Mouse (Mus musculus) brain, embryonic 18.5 days (tissue): ENCODE measurements around the gene Rbbp9.
"Not testable (repeated sequence)": the region's sequence is repeated elsewhere in the genome, so short reads cannot be mapped to it uniquely, and the experiment has no call there.

Experiments used
- DNase-seq: peaks from one replicate; pipeline ENCODE4 v3.0.0-alpha.2; 2012; ENCODE audit warnings: low read depth, low spot score

The Rbbp9 gene

DNA sequence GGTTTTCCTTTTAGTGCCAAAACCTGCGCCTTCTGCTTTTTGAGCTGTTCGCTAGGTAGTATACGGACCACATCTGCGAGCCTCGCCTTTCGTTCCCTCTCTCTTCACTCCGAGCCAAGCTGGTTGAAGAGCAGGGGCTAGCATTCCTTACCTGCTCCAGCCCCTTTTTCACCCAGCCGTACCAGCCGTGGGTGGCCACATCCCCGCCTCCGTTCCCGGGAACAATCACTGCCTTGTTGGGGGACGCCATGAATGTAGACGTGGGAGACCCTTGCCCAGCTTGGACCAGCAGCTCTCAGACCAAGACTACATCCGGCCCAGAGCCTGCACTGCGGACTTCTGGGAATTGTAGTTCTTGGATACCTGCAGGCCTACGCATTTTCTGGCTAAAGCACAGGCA, at the start of gene Rbbp9:
Rbbp9 (minus strand) TSS at position 341 of the 400 bp plus-strand sequence.
- DNase-seq: peak; percentile 63

GRCm38 (mm10) chr2:144599831-144600687, 49.4 kb upstream of the Rbbp9 start, which contains the start of gene Dtd1:
Dtd1 (plus strand) TSS chr2:144599897.
- DNase-seq: peak; percentile 64

DNA sequence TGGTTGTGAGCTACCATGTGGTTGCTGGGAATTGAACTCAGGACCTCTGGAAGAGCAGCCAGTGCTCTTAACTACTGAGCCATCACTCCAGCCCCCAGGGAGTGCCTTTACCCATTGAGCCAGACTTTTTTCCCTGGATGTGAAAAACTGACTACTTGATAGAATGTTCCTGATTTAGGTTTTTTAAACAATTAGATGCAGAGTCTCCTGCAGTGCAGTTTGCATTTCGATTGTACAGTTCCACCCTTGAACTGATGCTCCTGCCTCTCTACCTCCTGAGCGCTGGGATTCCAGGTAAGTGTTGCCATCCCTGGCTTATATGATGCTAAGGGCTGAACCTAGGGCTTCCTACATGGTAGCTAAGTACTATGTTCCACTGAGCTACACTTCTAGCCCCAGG, 47.3 kb upstream of the Rbbp9 start:
- no peak for DNase-seq

DNA sequence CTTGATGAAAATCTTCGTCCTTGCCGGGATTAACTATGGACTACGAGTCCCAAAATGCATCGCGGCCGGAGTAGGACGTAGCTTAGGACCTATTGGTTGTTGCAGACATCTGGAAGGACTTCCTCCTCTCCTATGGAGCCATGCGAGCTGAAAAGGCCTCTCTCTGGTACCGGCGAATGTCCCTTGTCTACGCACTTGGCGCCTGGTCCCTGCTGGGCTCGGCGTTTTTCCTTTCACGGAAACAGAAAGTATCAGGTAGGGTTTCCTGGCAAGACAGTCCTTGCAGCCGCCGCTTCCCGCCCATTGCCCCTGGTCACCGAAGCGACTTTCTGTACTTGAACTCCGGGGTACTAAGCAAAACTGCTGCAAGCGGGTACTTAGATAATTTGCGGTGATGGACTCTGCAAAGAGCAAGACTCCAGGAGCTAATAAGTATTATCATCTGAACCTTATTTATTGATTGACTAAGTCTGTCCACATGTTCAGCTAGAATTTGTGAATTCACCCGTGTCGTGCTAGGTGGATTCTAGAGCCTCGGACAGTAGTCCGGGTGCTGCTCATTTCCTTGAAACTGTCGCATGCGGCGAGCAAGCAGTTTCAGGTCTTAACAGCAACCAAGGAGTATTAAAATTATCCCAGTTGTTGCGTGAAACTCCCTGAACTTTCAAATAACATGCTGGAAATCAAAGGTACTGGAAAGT, 43.4 kb upstream of the Rbbp9 start, which contains the start of gene Smim26:
Smim26 (plus strand) TSS at position 104 of the 701 bp plus-strand sequence.
- peak; percentile 74 for DNase-seq

DNA sequence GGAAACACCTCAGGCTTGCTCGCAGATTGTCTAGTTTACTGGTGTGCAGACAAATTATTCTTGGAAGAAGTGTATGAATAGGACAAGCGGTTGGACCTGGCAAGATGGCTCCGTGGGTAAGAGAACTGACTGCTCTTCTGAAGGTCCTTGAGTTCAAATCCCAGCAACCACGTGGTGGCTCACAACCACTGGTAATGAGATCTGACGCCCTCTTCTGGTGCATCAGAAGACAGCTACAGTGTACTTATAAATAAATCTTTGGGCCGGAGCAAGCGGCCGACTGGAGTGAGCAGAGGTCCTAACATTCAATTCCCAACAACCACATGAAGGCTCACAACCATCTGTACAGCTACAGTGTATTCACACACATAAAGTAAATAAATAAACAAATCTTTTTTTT, 42.4 kb upstream of the Rbbp9 start:
- not testable (repeated sequence) for DNase-seq

DNA sequence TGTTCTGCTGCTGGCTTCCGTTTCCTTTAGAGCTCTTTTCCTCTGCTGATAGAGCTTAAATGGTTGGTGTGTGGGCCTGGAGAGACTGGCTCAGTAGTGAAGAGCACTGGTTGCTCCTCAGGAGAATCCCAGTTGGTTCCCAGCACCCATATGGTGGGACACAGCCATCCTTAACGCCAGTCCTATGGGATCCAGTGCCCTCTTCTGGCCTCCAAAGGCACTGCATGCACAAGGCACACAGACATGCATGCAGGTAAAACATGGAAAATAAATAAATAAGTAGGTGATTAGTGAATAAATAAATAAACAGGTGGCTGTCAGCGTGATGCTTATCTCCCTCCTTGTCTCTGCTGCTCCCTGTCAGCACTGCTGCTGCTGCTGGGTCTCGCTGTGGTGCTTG, 38.1 kb upstream of the Rbbp9 start:
- DNase-seq: no peak

DNA sequence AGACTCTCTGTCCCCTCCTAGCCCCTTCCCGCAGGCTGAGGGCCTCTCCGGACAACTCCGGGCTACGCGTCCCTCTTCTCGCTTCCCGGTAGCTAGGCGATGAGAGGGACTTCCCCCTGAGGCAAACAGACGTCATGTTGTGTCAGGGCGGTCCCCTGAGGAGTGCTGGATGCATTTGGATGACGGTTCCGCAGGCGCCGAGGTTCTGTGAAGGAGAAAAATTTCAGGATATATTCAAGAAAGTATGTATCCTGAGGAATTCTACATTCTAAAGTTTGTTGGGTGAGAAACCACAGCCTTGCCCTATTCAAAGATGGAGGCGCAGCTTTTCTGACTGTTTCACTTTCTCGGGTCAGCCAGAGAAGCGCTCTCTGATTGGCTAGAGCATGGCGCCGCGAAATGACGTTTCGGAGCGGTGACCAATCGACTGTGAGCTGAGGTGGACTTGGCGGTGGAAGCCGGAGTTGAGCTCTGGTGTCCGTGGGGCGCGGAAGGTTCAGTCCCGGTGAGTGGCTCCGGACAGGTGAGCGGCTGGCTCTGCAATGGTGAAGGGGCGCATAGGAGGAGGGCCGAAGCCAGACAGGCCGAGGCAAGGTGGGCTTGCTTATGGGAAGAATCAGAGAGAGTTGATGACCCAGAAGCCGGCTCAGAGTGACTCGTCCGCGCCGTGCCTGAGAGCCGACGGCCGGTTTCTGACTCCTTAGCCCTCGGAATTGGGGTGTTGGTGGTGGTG, 5.3 kb upstream of the Rbbp9 start, which contains the start of gene Sec23b:
Sec23b (plus strand) TSS at position 410 of the 733 bp plus-strand sequence.
- DNase-seq: peak; percentile 92

GRCm38 (mm10) chr2:144555286-144555819, 4.7 kb upstream of the Rbbp9 start:
- DNase-seq: no peak

DNA sequence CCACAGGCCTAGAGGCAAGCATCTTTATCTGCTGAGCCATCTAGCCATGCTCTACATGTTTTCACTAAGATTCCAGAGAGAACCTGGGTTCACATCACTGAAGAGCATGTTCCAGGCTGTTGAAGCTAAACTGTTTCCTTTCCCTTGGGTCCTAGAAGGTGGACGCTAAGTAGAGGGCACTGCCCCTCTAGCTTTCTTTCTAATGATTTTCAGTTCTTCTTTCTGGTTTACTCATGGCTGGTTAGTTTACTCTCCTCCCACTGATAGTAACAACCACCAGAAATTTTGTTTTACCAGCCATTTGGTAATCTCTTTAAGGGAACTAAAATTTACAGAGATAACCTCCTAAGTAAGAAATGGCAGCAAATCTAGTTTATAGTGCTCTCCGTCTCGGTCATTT, 3.2 kb upstream of the Rbbp9 start:
- DNase-seq: no peak

DNA sequence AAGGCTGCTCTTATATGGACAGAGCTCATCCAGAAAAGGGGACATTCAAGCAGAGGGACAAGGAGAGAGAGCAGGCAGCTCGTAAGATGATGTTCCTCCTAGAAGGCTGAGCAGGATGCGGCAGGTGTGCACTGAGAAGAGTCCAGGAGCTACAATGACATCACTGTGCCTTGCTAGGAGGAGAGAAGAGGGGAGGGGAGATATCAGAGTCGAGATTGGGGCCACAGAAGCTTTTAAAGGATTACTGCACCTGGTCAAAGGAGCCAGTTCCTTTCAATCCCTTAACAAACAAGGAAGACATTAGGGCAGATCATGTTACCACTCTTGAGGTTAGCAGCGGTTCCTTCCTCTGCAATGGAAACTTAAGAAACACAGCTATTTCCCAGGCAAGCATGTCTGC, 3.1 kb downstream of the Rbbp9 start:
- no peak for DNase-seq

GRCm38 (mm10) chr2:144545481-144545880, 5.2 kb downstream of the Rbbp9 start:
- DNase-seq: no peak

GRCm38 (mm10) chr2:144545061-144545460, 5.6 kb downstream of the Rbbp9 start:
- DNase-seq: no peak

GRCm38 (mm10) chr2:144544630-144545029, 6.0 kb downstream of the Rbbp9 start:
- no peak for DNase-seq

DNA sequence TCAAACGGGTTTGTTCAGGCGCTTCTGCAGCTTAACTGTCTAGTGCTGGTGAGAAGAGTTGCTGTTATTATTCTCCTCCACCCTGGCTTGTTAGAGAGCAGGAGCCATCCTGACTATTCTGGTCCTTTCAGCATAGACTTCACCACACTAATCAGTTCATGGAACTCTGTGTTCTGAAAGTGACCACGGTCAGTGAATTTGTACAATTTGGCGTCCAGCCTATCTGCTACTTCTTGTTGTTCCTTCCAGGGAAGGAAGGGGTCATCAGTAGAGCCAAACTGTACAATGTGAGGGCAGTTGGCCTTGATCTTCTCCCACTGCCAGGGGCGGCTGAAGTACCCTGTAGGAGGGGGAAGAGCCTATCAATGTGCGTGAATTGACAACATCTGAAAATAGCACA, 7.0 kb downstream of the Rbbp9 start:
- no peak for DNase-seq

DNA sequence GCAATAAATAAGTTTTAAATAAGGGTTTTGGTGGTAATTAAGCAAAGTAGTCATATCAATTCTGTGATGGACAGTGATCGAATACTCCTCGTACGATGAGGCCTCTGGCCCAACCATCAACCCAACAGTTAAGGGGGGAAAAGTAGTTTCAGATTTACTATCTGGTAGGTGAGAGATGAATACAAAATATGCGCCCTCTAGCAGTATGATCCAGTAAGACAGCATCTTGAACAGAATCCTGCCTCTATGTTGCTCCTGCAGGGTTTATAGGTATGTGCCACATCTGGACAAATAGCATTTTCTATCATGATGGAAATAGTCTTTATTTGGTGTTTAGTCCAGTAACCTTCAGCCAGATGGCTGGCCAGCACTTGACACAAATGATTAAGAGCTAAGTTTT, 9.4 kb downstream of the Rbbp9 start:
- DNase-seq: no peak

GRCm38 (mm10) chr2:144537123-144537522, 13.5 kb downstream of the Rbbp9 start:
- DNase-seq: no peak

GRCm38 (mm10) chr2:144527821-144528174, 22.9 kb downstream of the Rbbp9 start:
- DNase-seq: no peak

- peak; percentile 95 for DNase-seq
Observed at GRCm38 (mm10) chr2:144526981-144527820, 23.5 kb downstream of the Rbbp9 start, which contains the start of the genes Dzank1 and Polr3f. Dzank1 (minus strand) TSS chr2:144527414. Polr3f (plus strand) TSS chr2:144527718.

- no peak for DNase-seq
Observed at GRCm38 (mm10) chr2:144525856-144526255, 24.8 kb downstream of the Rbbp9 start.

GRCm38 (mm10) chr2:144519772-144520171, 30.9 kb downstream of the Rbbp9 start:
- no peak for DNase-seq

- DNase-seq: no peak
Observed at GRCm38 (mm10) chr2:144514619-144515018, 36.0 kb downstream of the Rbbp9 start.
